Mouse (Mus musculus) testis, adult 2 months (tissue): ENCODE results near the gene Syne1. TPM values are rescaled to one million over a fixed set of nuclear protein-coding genes. Genes with fewer than 3 reads are reported as not detected.

Experiments
- H3K27ac ChIP-seq: fragments of 200-500 bp; 2 replicates; pipeline ENCODE4 v1.5.1; 2012; ENCODE audit warnings: low read depth, low read length; ENCODE audit not compliant: control insufficient read depth, insufficient read depth
- H3K27me3 ChIP-seq: fragments of 200-500 bp; 2 replicates; pipeline ENCODE4 v1.6.1; 2012; ENCODE audit warnings: mild to moderate bottlenecking, low read length, moderate library complexity; ENCODE audit not compliant: control insufficient read depth, insufficient read depth
- H3K36me3 ChIP-seq: fragments of 200-500 bp; 2 replicates; pipeline ENCODE4 v1.6.1; 2012; ENCODE audit warnings: mild to moderate bottlenecking, low read length; ENCODE audit not compliant: control insufficient read depth, insufficient read depth
- H3K4me1 ChIP-seq: fragments of 200-500 bp; 2 replicates; pipeline ENCODE4 v1.6.1; 2012; ENCODE audit warnings: low read length; ENCODE audit not compliant: control insufficient read depth, insufficient read depth
- H3K4me3 ChIP-seq: fragments of 200-500 bp; 2 replicates; pipeline ENCODE4 v1.5.1; 2012; ENCODE audit warnings: low read depth, mild to moderate bottlenecking, low read length, moderate library complexity, mixed read lengths; ENCODE audit not compliant: control insufficient read depth
- CTCF ChIP-seq: fragments of 200-500 bp; IDR thresholded peaks from 2 replicates; pipeline ENCODE4 v1.5.1; 2012; ENCODE audit warnings: low read depth, mild to moderate bottlenecking, inconsistent platforms, low read length, moderate library complexity; ENCODE audit not compliant: control insufficient read depth, insufficient read depth, insufficient replicate concordance
- POLR2A ChIP-seq: fragments of 200-500 bp; IDR thresholded peaks from 2 replicates; pipeline ENCODE4 v1.6.1; 2012; ENCODE audit warnings: low read depth, mild to moderate bottlenecking, inconsistent platforms, low read length, moderate library complexity; ENCODE audit not compliant: control insufficient read depth
- polyA plus RNA-seq: library from polyadenylated mRNA; depleted of rRNA; stranded (reverse); fragments of >200 nt; gene quantifications from 2 replicates; pipeline ENCODE4 v1.2.3, GENCODE M21; 2012

Gene Syne1
- polyA plus RNA-seq, 1 experiment, result 2.4 TPM

- H3K27ac ChIP-seq, result no peak overlapping the region
- no peaks in the 10 kb centered on the region for H3K36me3 ChIP-seq
- TF ChIP-seq POLR2A (no peak), CTCF (no peak)
- no peaks in the 10 kb centered on the region for H3K27me3 ChIP-seq
- no peak overlapping the region for H3K4me3 ChIP-seq
- H3K4me1 ChIP-seq, result peaks cover 8% of the 10 kb centered on the region
Measured at GRCm38 (mm10) chr10:5322562-5322961, 228.7 kb downstream of the Syne1 start.

GRCm38 (mm10) chr10:5317602-5318001 is 233.7 kb downstream of the Syne1 start:
- H3K4me3 ChIP-seq, result no peak overlapping the region
- no peaks in the 10 kb centered on the region for H3K36me3 ChIP-seq
- H3K4me1 ChIP-seq, result no peaks in the 10 kb centered on the region
- TF ChIP-seq POLR2A (no peak), CTCF (peak; percentile 82; the same call in 1 of the 2 replicates)
- H3K27ac ChIP-seq, result no peak overlapping the region
- H3K27me3 ChIP-seq, result no peaks in the 10 kb centered on the region

GRCm38 (mm10) chr10:5312437-5312836 is 238.8 kb downstream of the Syne1 start:
- H3K27ac ChIP-seq, result no peak overlapping the region
- TF ChIP-seq CTCF (no peak), POLR2A (no peak)
- H3K27me3 ChIP-seq, result no peaks in the 10 kb centered on the region

GRCm38 (mm10) chr10:5309961-5310713 is 241.1 kb downstream of the Syne1 start:
- H3K36me3 ChIP-seq, result no peaks in the 10 kb centered on the region
- H3K4me1 ChIP-seq, result no peaks in the 10 kb centered on the region
- H3K4me3 ChIP-seq, result no peak overlapping the region
- H3K27ac ChIP-seq, result no peak overlapping the region
- TF ChIP-seq POLR2A, result no peak
- TF ChIP-seq CTCF, result no peak
- H3K27me3 ChIP-seq, result no peaks in the 10 kb centered on the region

More at GRCm38 (mm10) chr10:5312437-5312836, 238.8 kb downstream of the Syne1 start:
- Histone ChIP-seq H3K4me1 (no peaks in the 10 kb centered on the region), H3K36me3 (no peaks in the 10 kb centered on the region), H3K4me3 (no peak overlapping the region)

- H3K4me3 ChIP-seq, result no peak overlapping the region
- no peak for TF ChIP-seq CTCF
- no peaks in the 10 kb centered on the region for H3K36me3 ChIP-seq
Measured at GRCm38 (mm10) chr10:5309398-5309797, 241.9 kb downstream of the Syne1 start.

GRCm38 (mm10) chr10:5305555-5305954 is 245.7 kb downstream of the Syne1 start:
- Histone ChIP-seq H3K27ac (no peak overlapping the region), H3K4me3 (no peak overlapping the region), H3K27me3 (no peaks in the 10 kb centered on the region), H3K4me1 (no peaks in the 10 kb centered on the region), H3K36me3 (no peaks in the 10 kb centered on the region)
- TF ChIP-seq POLR2A, result no peak
- no peak for TF ChIP-seq CTCF

More at GRCm38 (mm10) chr10:5309398-5309797, 241.9 kb downstream of the Syne1 start:
- Histone ChIP-seq H3K27me3 (no peaks in the 10 kb centered on the region), H3K27ac (no peak overlapping the region), H3K4me1 (no peaks in the 10 kb centered on the region)

GRCm38 (mm10) chr10:5295291-5295891 is 255.9 kb downstream of the Syne1 start:
- H3K27ac ChIP-seq, result no peak overlapping the region
- no peaks in the 10 kb centered on the region for H3K36me3 ChIP-seq
- H3K4me3 ChIP-seq, result no peak overlapping the region
- H3K27me3 ChIP-seq, result no peaks in the 10 kb centered on the region
- TF ChIP-seq CTCF, result no peak
- no peak for TF ChIP-seq POLR2A
- H3K4me1 ChIP-seq, result no peaks in the 10 kb centered on the region
